Mouse (Mus musculus) layer of hippocampus, postnatal 25 days (tissue): Measurements from ENCODE around the gene Cd300lg. TPM values are rescaled to one million over a fixed set of nuclear protein-coding genes. Genes with fewer than 3 reads are reported as not detected.

Experiments used
- DNase-seq, 2 experiments: peaks; one replicate each; pipeline ENCODE4 v3.0.0; 2022; ENCODE audit warnings: mixed read lengths in 2 of 2, low spot score in 1 of 2; ENCODE audit errors: extremely low spot score in 1 of 2
- total RNA-seq, 2 experiments: library from RNA; stranded (reverse); gene quantifications; 2 replicates each; pipeline ENCODE4 v1.2.3; 2021

The Cd300lg gene
- not detected for total RNA-seq

GRCm38 (mm10) chr11:102041350-102041949 lies at the start of gene Cd300lg:
Gene Cd300lg, plus strand, starts transcription at chr11:102041509.
- DNase-seq = no peak

- DNase-seq = no peak
Measured at GRCm38 (mm10) chr11:101991813-101992212, 49.5 kb upstream of the Cd300lg start.

- DNase-seq = no peak
Measured at GRCm38 (mm10) chr11:101992411-101992810, 48.9 kb upstream of the Cd300lg start.

GRCm38 (mm10) chr11:101994100-101994499 lies 47.2 kb upstream of the Cd300lg start:
- DNase-seq = no peak

- no peak for DNase-seq
Measured at GRCm38 (mm10) chr11:101995938-101996337, 45.4 kb upstream of the Cd300lg start.

GRCm38 (mm10) chr11:101998258-101998657 lies 43.1 kb upstream of the Cd300lg start:
- DNase-seq = no peak

GRCm38 (mm10) chr11:101999466-101999865 lies 41.8 kb upstream of the Cd300lg start:
- no peak for DNase-seq

- DNase-seq = no peak
Measured at GRCm38 (mm10) chr11:102004251-102004650, 37.1 kb upstream of the Cd300lg start.

GRCm38 (mm10) chr11:102006271-102006670 lies 35.0 kb upstream of the Cd300lg start:
- DNase-seq = no peak

- DNase-seq = no peak
Measured at GRCm38 (mm10) chr11:102006688-102007087, 34.6 kb upstream of the Cd300lg start.

GRCm38 (mm10) chr11:102008372-102008771 lies 32.9 kb upstream of the Cd300lg start:
- DNase-seq = no peak

- DNase-seq = no peak
Measured at GRCm38 (mm10) chr11:102008954-102009637, 32.2 kb upstream of the Cd300lg start.

GRCm38 (mm10) chr11:102010140-102010539 lies 31.2 kb upstream of the Cd300lg start:
- DNase-seq = no peak

- DNase-seq = no peak
Measured at GRCm38 (mm10) chr11:102011510-102011909, 29.8 kb upstream of the Cd300lg start.

- no peak for DNase-seq
Measured at GRCm38 (mm10) chr11:102013201-102013600, 28.1 kb upstream of the Cd300lg start.

GRCm38 (mm10) chr11:102015472-102015871 lies 25.8 kb upstream of the Cd300lg start:
- DNase-seq = no peak

- no peak for DNase-seq
Measured at GRCm38 (mm10) chr11:102016136-102016535, 25.2 kb upstream of the Cd300lg start.

GRCm38 (mm10) chr11:102019736-102020135 lies 21.6 kb upstream of the Cd300lg start:
- DNase-seq = no peak

- no peak for DNase-seq
Measured at GRCm38 (mm10) chr11:102021196-102021595, 20.1 kb upstream of the Cd300lg start.

- no peak for DNase-seq
Measured at GRCm38 (mm10) chr11:102023406-102023805, 17.9 kb upstream of the Cd300lg start.

- no peak for DNase-seq
Measured at GRCm38 (mm10) chr11:102024084-102024758, 17.1 kb upstream of the Cd300lg start.

GRCm38 (mm10) chr11:102024875-102025274 lies 16.4 kb upstream of the Cd300lg start:
- DNase-seq = no peak
